Mouse (Mus musculus): ENCODE data around the gene Map3k7.

Map3k7 gene

GRCm38 (mm10) chr4:32062381-32063059 lies 98.6 kb downstream of the Map3k7 start:
- no peak for DNase-seq (ENCODE audit: low spot score)

- no peak for DNase-seq (ENCODE audit: low spot score)
These were observed 99.4 kb downstream of the Map3k7 start for GRCm38 (mm10) chr4:32063291-32063690.
